Mouse (Mus musculus) heart, postnatal 0 days (tissue): ENCODE data around the gene Plekhh2.

Experiments used
- CTCF ChIP-seq: IDR thresholded peaks from 2 replicates; pipeline ENCODE4 v1.5.1; 2016; ENCODE audit warnings: antibody characterized with exemption, control low read depth, low read depth
- EP300 ChIP-seq: IDR thresholded peaks from 2 replicates; pipeline ENCODE4 v1.6.1; 2016; ENCODE audit warnings: antibody characterized with exemption, low read depth

DNA sequence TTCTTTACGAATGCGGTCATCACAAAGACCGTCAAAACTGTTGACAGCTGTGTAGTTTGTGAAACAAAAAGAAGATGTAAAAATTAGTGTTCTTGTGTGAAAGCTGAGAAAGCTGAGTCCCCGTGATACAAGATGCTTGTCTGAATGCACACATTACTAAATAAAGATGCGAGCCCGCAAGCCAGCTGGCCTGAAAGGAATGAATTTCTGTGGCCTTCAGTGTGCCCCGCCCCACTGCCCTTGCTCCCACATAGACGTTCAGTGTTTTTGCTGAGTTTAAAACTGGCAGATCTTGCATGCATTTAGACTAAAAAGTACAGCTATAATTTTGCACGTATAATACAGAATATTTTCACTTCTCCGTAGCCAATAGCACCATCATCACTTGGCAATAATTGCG, 104.1 kb downstream of the Plekhh2 start:
- TF ChIP-seq CTCF, result no peak
- TF ChIP-seq EP300, result no peak
